Mouse (Mus musculus) thymus, postnatal 25 days (tissue): ENCODE results near the gene Rhag.

Source experiments
- DNase-seq: peaks from one replicate; pipeline ENCODE4 v3.0.0; 2022

Rhag gene

GRCm38 (mm10) chr17:40810934-40811333 lies at the start of gene Rhag:
TSS of gene Rhag (plus strand) at chr17:40811126.
- DNase-seq: no peak

DNA sequence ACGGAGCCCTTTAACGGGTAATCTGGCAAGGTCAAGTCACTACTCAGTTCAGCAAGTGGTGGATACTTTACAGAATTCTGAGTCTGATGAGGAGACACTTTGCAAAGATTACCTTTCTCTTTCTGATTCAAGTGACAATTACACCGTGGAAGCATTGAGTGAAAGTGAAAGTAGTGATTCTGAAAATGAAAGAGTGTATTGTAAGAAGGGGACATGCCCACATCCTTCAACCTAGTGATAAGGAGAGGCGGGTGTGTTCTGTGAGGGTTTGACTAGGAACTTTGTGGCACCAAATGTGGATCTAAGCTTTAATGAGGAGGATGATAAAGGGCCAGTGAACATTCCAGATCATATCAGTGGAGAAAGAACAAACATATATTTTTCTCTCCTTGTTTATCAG lies 47.3 kb upstream of the Rhag start:
- no peak for DNase-seq

DNA sequence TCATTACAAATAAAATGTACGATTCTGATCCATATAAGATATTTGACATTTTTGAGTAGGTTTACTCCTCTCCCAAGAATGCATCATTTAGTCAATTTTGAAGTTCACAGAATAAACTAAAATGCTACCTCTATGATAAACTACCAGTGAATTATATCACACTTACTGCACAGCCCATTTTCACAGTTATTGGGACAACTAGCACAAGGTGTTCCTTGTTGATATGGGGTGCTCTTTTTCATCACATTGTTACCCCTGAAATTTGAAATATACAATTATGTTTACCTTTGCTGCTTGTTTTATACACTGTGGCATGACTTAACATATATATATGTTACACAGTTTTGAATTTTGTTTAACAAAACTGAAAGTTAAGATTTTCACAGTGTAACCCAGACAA lies 43.8 kb upstream of the Rhag start:
- no peak for DNase-seq

GRCm38 (mm10) chr17:40789877-40790276 lies 21.0 kb upstream of the Rhag start:
- no peak for DNase-seq

DNA sequence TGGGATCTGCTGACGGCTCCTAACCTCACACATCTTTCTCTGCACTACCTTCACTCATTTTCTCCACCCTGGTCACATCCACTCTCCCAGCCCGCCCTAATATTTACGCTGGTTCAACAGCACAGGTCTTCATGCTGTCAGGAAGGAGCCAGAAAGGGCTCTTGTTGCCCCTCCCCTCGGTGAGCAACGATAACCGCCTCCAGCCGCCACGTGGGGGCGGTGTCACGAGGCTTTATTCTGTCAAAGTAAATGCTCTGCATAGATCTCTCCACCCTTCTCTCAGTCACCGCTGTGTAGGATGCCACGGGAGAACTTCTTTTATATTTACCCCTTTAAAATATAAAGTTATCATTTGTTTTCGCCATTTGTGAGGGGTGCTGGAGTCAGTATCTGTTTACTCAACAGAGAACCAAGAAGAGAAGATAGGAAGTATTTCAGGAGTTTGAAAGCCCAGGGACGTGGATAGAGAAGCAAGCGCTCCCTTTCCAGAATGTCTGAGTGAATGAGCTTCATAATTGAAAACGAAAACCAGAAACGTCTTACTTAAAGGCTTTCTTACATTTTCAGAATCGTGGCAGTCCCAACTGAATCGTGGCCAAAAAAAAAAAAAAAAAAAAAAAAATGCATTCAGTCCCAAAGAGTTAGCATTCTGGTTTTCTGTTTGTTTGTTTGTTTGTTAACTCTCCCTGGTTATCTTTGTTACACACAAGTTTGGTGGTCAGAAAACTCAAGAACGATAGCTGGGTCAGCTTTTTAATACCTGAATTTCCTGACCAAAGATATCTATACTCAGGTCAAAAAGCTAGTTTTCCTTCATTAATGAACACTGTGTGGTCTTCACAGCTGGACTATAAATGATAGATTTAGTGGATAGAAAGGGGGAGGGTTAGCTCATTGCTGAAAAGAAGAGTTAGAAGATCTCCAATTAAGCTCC lies 16.7 kb upstream of the Rhag start:
- DNase-seq: peak; percentile 21

- DNase-seq: no peak
Measured at GRCm38 (mm10) chr17:40802707-40803340, 8.1 kb upstream of the Rhag start.

- DNase-seq: no peak
Measured at GRCm38 (mm10) chr17:40806550-40806949, 4.4 kb upstream of the Rhag start.

DNA sequence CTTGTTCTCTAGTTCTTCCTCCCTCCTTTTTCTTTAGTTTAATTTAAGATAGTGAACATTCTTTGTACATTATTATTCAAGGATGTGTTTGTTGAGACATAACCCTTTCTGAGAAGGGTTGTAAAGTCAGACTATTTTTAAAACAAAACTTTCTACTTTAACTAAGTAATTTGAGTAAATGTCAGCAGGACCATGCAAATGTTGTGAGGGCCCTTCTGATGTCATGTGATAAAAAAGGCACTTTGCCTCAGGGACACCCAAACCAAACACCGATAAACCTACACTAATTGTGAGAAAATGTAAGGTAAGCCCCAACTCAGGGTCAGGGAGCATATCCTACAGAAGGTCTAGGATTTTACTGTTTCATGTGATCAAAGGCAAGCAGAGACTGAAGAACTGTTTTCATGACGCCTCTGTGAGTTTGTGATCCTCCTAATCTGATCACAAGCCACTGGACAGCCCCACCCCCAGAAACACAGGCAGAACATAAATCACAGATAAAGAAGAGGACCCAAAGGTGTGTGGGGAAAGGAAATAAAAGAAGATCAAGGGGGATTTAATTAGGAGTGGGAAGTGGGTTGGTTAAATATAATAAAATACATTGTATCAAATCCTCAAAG lies 3.9 kb upstream of the Rhag start, which contains the start of gene Crisp2:
TSS of gene Crisp2 (minus strand) at position 51 of the 620 bp plus-strand sequence.
- no peak for DNase-seq

GRCm38 (mm10) chr17:40808071-40808470 lies 2.9 kb upstream of the Rhag start:
- no peak for DNase-seq

DNA sequence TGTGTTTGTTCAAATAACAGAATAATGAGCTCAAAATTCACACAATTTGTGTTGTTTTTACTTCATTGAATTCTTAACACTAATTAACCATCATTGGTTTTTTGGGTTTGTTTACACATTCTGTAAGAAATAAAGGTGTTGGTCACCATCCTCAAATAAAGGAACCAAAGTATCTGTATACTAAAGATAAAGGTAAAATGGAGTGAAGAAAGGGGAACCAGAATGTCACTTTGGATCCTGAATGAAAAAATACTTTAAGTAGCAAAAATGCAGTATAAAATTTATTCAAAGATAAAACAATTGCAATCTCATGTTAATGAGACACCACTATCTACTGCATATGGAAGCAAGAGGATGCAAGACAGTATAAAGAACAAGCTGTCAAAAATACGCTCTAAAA lies 634 bp downstream of the Rhag start:
- DNase-seq: no peak

DNA sequence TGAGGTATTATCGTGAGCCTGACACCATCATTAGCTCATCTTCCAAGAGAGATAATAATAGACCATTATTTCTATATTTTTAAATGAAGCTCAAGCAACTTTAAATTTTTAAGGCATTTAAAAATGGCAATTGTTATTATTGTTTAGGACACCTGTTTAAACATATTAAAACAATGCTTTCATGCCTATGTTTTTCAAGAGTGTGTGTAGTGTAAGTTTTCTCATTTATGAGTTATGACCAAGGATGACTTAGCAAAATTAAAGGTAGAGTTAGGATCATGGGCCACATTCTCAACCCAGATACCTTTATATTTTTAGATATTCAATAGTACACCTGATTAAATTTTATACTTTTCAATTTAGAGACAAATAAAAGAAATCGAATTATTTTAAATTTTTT lies 1.3 kb downstream of the Rhag start:
- no peak for DNase-seq

- no peak for DNase-seq
Measured at GRCm38 (mm10) chr17:40817340-40817943, 6.5 kb downstream of the Rhag start.

- no peak for DNase-seq
Measured at GRCm38 (mm10) chr17:40821477-40821876, 10.6 kb downstream of the Rhag start.

GRCm38 (mm10) chr17:40823817-40824216 lies 12.9 kb downstream of the Rhag start:
- DNase-seq: no peak

GRCm38 (mm10) chr17:40824549-40824948 lies 13.6 kb downstream of the Rhag start:
- DNase-seq: peak; percentile 17

DNA sequence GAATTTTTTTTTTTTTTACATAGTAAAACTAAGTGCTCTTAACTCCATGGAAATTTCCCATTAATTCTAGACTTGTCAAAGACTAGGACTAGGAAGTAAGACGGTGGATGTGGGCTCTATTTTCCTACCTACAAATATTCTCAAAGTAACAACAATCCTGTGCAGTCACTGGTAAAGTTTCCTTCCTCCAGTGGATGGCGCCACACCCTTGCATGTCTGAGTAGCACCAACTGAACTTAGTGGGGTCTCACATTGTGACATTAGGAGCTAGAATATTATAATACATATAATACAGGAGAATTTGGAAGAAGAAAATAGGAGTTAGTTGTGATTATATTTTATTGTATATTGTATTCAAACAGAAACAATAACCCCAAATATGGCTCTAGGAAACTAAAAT lies 20.9 kb downstream of the Rhag start:
- no peak for DNase-seq

DNA sequence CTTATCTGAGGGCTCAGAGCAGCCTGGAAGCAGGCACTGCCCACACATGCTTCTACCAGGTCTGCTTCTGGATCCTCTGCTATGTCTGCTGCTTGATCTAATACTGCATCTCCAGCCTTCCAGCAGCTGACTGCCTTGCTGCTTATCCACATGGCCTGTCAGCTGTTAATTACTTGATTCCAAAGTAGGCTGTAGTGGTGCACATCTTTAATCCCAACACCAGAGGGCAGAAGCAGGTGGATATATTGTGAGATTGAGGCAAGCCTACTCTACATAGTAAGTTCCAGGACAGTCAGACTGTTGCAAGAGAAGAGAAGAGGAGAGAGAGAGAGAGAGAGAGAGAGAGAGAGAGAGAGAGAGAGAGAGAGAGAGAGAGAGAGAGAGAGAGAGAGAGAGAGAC lies 26.4 kb downstream of the Rhag start:
- no peak for DNase-seq

GRCm38 (mm10) chr17:40855065-40855464 lies 44.1 kb downstream of the Rhag start:
- no peak for DNase-seq

DNA sequence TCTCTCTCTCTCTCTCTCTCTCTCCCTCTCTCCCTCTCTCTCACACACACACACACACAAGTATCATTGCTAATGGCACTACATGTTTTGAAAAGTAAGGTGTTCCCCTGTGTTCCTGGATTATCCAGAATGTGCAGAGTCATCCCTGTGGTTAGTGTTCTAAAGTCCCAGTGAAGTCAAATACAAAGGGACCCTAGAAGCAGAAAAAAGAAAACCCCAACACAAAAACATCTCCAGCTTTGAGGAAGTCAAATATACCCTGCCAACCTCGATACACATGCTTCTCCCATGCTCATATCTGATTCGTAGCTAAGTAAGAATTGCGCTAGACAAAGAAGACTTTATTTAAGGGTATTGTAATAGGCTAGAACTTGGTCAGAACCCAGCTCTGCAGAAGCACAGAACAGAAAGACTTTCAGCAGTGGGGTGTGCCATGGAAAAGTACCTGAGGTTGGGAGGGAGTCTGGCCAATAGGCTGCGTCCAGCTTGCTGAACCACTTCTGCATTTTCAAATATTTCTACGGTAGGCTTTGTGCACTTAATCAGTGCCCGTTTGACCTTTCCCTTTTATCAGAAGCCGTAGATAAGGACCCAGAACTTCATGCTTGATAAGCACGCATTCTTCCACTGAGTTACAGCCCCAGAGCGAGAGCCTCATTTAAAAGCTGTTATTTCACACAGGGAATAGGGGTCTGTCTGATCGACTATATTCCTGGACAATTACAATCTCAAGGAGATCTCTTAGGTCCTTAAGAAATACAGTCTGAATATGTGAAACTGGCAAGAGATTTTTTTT lies 58.2 kb downstream of the Rhag start:
- DNase-seq: no peak

- no peak for DNase-seq
Measured at GRCm38 (mm10) chr17:40872626-40873025, 61.7 kb downstream of the Rhag start.

DNA sequence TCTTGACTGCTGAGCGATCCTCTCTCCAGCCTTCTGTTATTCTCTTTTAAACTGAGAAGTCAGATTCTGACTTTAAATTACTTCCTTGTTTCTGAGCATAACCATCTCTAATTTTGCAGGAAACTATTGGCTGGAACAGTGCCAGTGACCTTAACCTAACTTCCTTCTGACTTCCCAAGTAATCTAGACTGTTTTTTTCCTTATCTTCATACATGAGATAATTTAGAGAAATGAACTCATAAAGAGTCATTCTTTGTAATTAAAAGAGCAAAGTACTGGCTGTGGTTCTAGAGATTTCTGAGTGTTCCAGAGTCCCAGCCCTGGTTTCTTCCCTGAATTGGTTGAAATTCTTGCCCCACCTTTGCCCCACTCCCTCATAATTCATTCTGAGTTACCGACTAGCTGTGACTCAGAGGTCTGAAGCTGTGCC lies 62.7 kb downstream of the Rhag start:
- DNase-seq: no peak

DNA sequence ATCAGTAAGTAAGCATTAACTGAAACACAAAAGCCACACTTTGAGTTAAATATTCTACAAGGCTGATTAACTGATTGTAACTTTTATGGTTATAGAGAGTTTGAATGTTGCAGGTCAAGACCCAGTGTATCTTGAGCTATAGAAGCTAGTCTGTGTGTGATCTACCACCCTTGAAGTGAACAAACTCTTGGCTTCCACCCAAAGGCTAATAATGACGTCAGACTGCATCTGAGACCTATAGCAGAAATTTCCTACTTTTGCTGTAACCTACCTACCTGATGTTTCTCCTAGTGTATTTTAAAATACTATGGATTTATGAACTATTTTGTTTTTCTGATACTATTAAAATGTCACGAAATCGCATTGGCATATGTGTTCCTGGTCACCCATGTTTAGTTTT lies 63.8 kb downstream of the Rhag start:
- no peak for DNase-seq
